Mouse (Mus musculus) layer of hippocampus, postnatal 25 days (tissue): ENCODE results near the gene Btnl10. TPM values are rescaled to one million over a fixed set of nuclear protein-coding genes. Genes with fewer than 3 reads are reported as not detected.

Source experiments
- DNase-seq, 2 experiments: peaks; one replicate each; pipeline ENCODE4 v3.0.0; 2022; ENCODE audit warnings: mixed read lengths in 2 of 2, low spot score in 1 of 2; ENCODE audit errors: extremely low spot score in 1 of 2
- total RNA-seq, 2 experiments: library from RNA; stranded (reverse); gene quantifications; 2 replicates each; pipeline ENCODE4 v1.2.3; 2021

Btnl10 gene
- total RNA-seq, 2 experiments from 2014 or later = not detected

- DNase-seq = no peak
These were observed 11.9 kb downstream of the Btnl10 start for GRCm38 (mm10) chr11:58929641-58930040.

GRCm38 (mm10) chr11:58930254-58930653, 12.5 kb downstream of the Btnl10 start:
- no peak for DNase-seq

GRCm38 (mm10) chr11:58931576-58931975, 13.9 kb downstream of the Btnl10 start:
- no peak for DNase-seq

GRCm38 (mm10) chr11:58937909-58938308, 20.2 kb downstream of the Btnl10 start:
- DNase-seq = no peak

- DNase-seq = peak; percentile 85 to 90
These were observed 20.8 kb downstream of the Btnl10 start, which contains the start of gene Rnf187 for GRCm38 (mm10) chr11:58938322-58939087. Gene Rnf187 (minus strand): TSS chr11:58938916.

GRCm38 (mm10) chr11:58939088-58939439, 21.4 kb downstream of the Btnl10 start:
- DNase-seq = no peak

- no peak for DNase-seq
These were observed 26.4 kb downstream of the Btnl10 start for GRCm38 (mm10) chr11:58944136-58944535.

GRCm38 (mm10) chr11:58947306-58947705, 29.6 kb downstream of the Btnl10 start:
- DNase-seq = no peak

- DNase-seq = peak; percentile 44 to 48
These were observed 30.3 kb downstream of the Btnl10 start for GRCm38 (mm10) chr11:58947798-58948528.

- peak; percentile 67 to 68 for DNase-seq
These were observed 31.1 kb downstream of the Btnl10 start, which contains the start of gene Hist3h2ba for GRCm38 (mm10) chr11:58948542-58949479. Gene Hist3h2ba (plus strand): TSS chr11:58948920.

GRCm38 (mm10) chr11:58949480-58950431, 32.0 kb downstream of the Btnl10 start:
- DNase-seq = peak in 1 of 2 experiments; percentile 50

GRCm38 (mm10) chr11:58951210-58951609, 33.5 kb downstream of the Btnl10 start:
- no peak for DNase-seq

GRCm38 (mm10) chr11:58953351-58954169, 35.9 kb downstream of the Btnl10 start:
- no peak for DNase-seq

- DNase-seq = peak in 1 of 2 experiments; percentile 70
These were observed 36.4 kb downstream of the Btnl10 start for GRCm38 (mm10) chr11:58954170-58954419.

GRCm38 (mm10) chr11:58954420-58955142, 36.9 kb downstream of the Btnl10 start, which contains the start of the genes Hist3h2a and Trim17:
Gene Hist3h2a (plus strand): TSS chr11:58954685.
Gene Trim17 (plus strand): TSS chr11:58954685.
- DNase-seq = peak; percentile 69 to 78

- no peak for DNase-seq
These were observed 37.6 kb downstream of the Btnl10 start for GRCm38 (mm10) chr11:58955143-58955867.

- DNase-seq = no peak
These were observed 38.2 kb downstream of the Btnl10 start for GRCm38 (mm10) chr11:58955868-58956257.
